Mouse (Mus musculus) right cerebral cortex, adult 2 months (tissue): ENCODE data around the gene Prkag1.

Source experiments
- DNase-seq, 2 experiments: peaks; one replicate each; pipeline ENCODE4 v3.0.0; 2021 to 2022; ENCODE audit warnings: low spot score in 2 of 2

Prkag1 gene

DNA sequence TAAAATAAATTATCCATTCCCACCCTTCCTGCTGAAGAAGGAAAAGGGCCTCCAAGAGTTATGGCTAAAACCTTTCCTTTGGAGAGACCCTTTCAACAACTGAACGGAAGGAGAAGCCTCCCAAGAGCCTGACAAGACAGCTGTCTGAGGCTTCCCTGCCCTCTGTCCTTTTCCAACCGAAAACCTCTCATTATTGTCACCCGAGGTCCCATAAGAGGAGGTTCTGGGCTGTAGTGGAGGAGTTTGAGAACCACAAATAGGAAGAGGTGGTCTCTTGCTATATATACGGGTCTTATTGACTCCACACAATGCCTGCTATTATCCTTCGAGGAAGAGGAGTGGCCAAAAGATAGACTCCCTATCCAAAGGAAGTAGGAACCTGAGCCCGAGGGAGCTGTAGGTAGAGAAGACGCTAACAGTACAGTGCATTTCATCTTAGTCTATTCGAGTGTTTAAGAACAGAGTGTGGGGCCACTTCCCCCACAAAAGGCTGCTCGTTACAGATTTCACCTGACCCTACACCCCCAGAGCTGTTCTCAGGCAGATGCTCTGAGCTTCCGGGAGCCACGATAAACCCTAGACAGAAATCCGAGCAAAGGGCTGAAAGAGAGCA lies 59.4 kb downstream of the Prkag1 start:
- no peak for DNase-seq

- no peak for DNase-seq
Measured at GRCm38 (mm10) chr15:98768259-98768658, 63.1 kb downstream of the Prkag1 start.

DNA sequence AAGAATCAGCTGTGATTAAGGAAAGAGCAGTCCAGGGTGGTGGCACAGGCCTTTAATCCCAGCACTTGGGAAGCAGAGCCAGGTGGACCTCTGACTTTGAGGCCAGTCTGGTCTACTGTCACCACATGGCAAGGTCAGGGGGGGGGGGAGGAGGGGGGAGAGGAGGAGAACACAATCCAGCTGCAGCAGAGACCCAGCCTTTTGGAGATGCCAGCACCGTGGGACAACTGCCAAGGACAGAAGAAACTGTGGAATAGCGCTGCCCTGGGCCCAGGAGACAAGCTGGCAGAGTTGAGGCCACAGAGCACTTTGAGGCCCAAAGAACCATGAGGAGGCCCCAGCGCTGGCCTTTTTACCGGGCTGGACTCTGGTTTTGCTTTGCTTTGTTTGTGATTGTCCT lies 65.4 kb downstream of the Prkag1 start:
- no peak for DNase-seq
